ENCODE assay signal across 12 mouse cellular contexts in the genomic region with DNA sequence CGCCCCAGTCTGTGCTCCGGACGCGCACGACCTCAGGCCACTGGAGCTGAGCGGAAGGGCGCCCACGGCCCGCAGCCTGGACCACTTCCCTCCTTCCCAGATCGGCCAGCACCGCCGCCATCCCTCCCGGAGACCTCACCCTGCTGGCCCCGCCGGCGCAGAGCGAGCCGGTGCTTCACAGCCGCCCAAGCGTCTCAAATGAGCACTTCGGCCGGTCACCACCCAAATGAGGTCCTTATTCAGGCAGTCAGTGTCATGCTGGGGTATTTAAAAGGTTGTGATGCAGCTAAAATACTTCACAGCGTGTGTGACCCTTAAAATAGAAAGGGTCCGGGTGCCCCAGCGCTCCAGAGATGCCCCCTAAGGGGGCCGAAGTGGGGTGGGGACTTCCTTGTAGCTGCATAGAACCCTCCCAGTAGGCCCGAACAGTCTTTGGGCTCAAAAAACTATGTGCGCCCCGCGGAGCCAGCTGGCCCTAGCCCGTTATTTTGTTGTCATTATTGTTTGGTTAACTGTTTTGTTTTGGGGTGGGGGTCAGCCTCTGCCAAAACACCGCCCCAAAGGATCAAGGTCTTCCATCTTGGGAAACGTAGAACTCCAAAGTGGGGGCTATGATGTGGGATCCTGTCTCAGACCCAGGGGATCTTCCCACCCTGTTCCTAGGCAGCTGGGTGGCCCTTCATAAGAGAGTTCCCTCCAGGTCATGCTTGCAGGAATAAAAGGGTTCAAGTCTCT. TPM values are rescaled to one million over a fixed set of nuclear protein-coding genes. Genes with fewer than 3 reads are reported as not detected.
A peak's percentile ranks its signal among the peaks of the same experiment; 100 is the strongest.
DNase-seq lines count a peak whose midpoint lies in the region; ATAC-seq and TF ChIP-seq lines count a peak whose summit lies in the region.
"Had no signal": no experiment of that assay in that cellular context is flagged by ENCODE, and none has a peak within 500 bp of the region (broad histone marks: within the 10 kb centered on the region; RNA-seq: fewer than 3 reads in every experiment).

No protein-coding gene starts in this region.

- peak overlapping the region; percentile 54 for H3K4me2 ChIP-seq in heart, embryonic 13.5 days
- 0 out of 2 replicates have a peak overlapping the region, but pooled peaks have one; percentile 14 for H3K4me2 ChIP-seq in embryonic facial prominence, embryonic 13.5 days
- H3K4me2 ChIP-seq in lung, postnatal 0 days (replicated peaks; ENCODE audit: low read depth, low read length): peak overlapping the region; percentile 57

- 3% methylated on average over 33 of the region's 33 CpGs for WGBS in heart, embryonic 13.5 days
- under 1% methylated on average over 33 of the region's 33 CpGs for WGBS in embryonic facial prominence, embryonic 13.5 days
- under 1% methylated on average over 32 of the region's 33 CpGs for WGBS in lung, postnatal 0 days

- H3K36me3 ChIP-seq in heart, embryonic 13.5 days: no peaks in the 10 kb centered on the region
- H3K36me3 ChIP-seq in E14TG2a.4 (ENCODE audit: insufficient read depth, low read length): no peaks in the 10 kb centered on the region
- no peaks in the 10 kb centered on the region for H3K36me3 ChIP-seq in embryonic facial prominence, embryonic 13.5 days
- no peaks in the 10 kb centered on the region for H3K36me3 ChIP-seq in lung, postnatal 0 days (ENCODE audit: insufficient read depth, low read length)

- no peak overlapping the region for H3K27ac ChIP-seq in heart, embryonic 13.5 days (replicated peaks)
- no peak overlapping the region for H3K27ac ChIP-seq in embryonic facial prominence, embryonic 13.5 days
- peak overlapping the region; percentile 94 for H3K27ac ChIP-seq in lung, postnatal 0 days (ENCODE audit: low read length)

- H3K9me3 ChIP-seq in heart, embryonic 13.5 days: no peaks in the 10 kb centered on the region
- H3K9me3 ChIP-seq in E14TG2a.4 (ENCODE audit: low read length): peaks cover 14% of the 10 kb centered on the region
- no peaks in the 10 kb centered on the region for H3K9me3 ChIP-seq in embryonic facial prominence, embryonic 13.5 days
- no peaks in the 10 kb centered on the region for H3K9me3 ChIP-seq in lung, postnatal 0 days (ENCODE audit: low read length)

- peak overlapping the region; percentile 25; the same call in 1 of the 2 replicates for H3K9ac ChIP-seq in heart, embryonic 13.5 days
- no peak overlapping the region for H3K9ac ChIP-seq in embryonic facial prominence, embryonic 13.5 days
- H3K9ac ChIP-seq in lung, postnatal 0 days (replicated peaks; ENCODE audit: low read depth): peak overlapping the region; percentile 78

- peaks cover 91% of the 10 kb centered on the region for H3K27me3 ChIP-seq in heart, embryonic 13.5 days (replicated peaks)
- peaks cover 86% of the 10 kb centered on the region for H3K27me3 ChIP-seq in E14TG2a.4 (ENCODE audit: insufficient read depth, low read length)
- peaks cover 92% of the 10 kb centered on the region for H3K27me3 ChIP-seq in embryonic facial prominence, embryonic 13.5 days
- peaks cover 8% of the 10 kb centered on the region for H3K27me3 ChIP-seq in lung, postnatal 0 days (replicated peaks; ENCODE audit: insufficient read depth, low read length)

- no peak for TF ChIP-seq CTCF in E14TG2a.4 (conservative IDR thresholded peaks at IDR 0.05; ENCODE audit: low read length)
- TF ChIP-seq CTCF in lung, postnatal 0 days (IDR thresholded peaks at IDR 0.05): no peak

- ATAC-seq in heart, embryonic 13.5 days (ENCODE audit: extremely low read depth, insufficient number of reproducible peaks, low FRiP score, low TSS enrichment): no peak
- no peak for ATAC-seq in embryonic facial prominence, embryonic 13.5 days (ENCODE audit: insufficient number of reproducible peaks, insufficient read depth, low FRiP score, low TSS enrichment, low read depth)
- peak; percentile 10 for ATAC-seq in lung, postnatal 0 days
- ATAC-seq: intestine, postnatal 0 days had no signal

- H3K4me3 ChIP-seq in heart, embryonic 13.5 days: peak overlapping the region; percentile 31
- peak overlapping the region; percentile 67 for H3K4me3 ChIP-seq in E14TG2a.4 (replicated peaks; ENCODE audit: low read length)
- H3K4me3 ChIP-seq in embryonic facial prominence, embryonic 13.5 days: no peak overlapping the region; the same call in 1 of the 2 replicates
- peak overlapping the region; percentile 33 for H3K4me3 ChIP-seq in lung, postnatal 0 days (ENCODE audit: low read depth, low read length)
- H3K4me3 ChIP-seq: myocyte had no signal

- TF ChIP-seq EP300 in lung, postnatal 0 days (IDR thresholded peaks at IDR 0.05): no peak

- H3K4me1 ChIP-seq in heart, embryonic 13.5 days: peaks cover 11% of the 10 kb centered on the region
- peaks cover 39% of the 10 kb centered on the region for H3K4me1 ChIP-seq in E14TG2a.4 (replicated peaks; ENCODE audit: low read depth, low read length)
- H3K4me1 ChIP-seq in embryonic facial prominence, embryonic 13.5 days: peaks cover 9% of the 10 kb centered on the region; the same call in 1 of the 2 replicates
- H3K4me1 ChIP-seq in lung, postnatal 0 days (ENCODE audit: insufficient read depth, low read depth, low read length): no peaks in the 10 kb centered on the region

- no peak for DNase-seq in heart, postnatal 4 days
- DNase-seq in lung, postnatal 0 days (ENCODE audit: low spot score): no peak
- DNase-seq in yolk sac, embryonic 10.5 days (ENCODE audit: low spot score): no peak
- no peak for DNase-seq in adrenal gland, adult 2 months
- no peak for DNase-seq in urinary bladder, postnatal 10 days (ENCODE audit: low spot score)
- DNase-seq: liver had no signal

RNA-seq across cellular contexts. Expression of a gene that starts 15.4 kb away (rescaled TPM):
- polyA plus RNA-seq in heart, embryonic 13.5 days (2015; fragmentation: Nextera tagmentation; extraction: Ambion mirVana): 1.6 and 2.8 TPM in 2 replicates
- not detected for total RNA-seq in heart, postnatal 4 days (2021)
- 0.15 TPM in 1 of 2 replicates, not detected in the other for polyA plus RNA-seq in embryonic facial prominence, embryonic 13.5 days (2015; fragmentation: Nextera tagmentation; extraction: Ambion mirVana)
- polyA plus RNA-seq in lung, postnatal 0 days (2015; fragmentation: Nextera tagmentation; extraction: Ambion mirVana): 62.7 and 68.7 TPM in 2 replicates
- total RNA-seq in adrenal gland, adult 2 months (2021): not detected
- not detected in 2 replicates for polyA plus RNA-seq in adrenal gland, adult 2 months (2012; rRNA removed)
- polyA plus RNA-seq: intestine, postnatal 0 days; myocyte; spleen, adult 2 months had no signal

Comparison
In these comparisons a context has a peak if more than half of its experiments do, and no peak if none do; other contexts are left out.
1. RNA of a gene that starts 15.4 kb away (polyA plus RNA-seq): 62.7 to 68.7 TPM in lung, postnatal 0 days; 1.6 to 2.8 TPM in heart, embryonic 13.5 days, 0.15 TPM in embryonic facial prominence, embryonic 13.5 days and not detected in adrenal gland, adult 2 months; every median in the first group is over 10 times any median in the second.
2. Peak in every context shown above with its lines, with median percentiles within 50 percentile points of each other: H3K4me2 ChIP-seq.